Mouse (Mus musculus): Measurements from ENCODE around the gene Gng5.

DNA sequence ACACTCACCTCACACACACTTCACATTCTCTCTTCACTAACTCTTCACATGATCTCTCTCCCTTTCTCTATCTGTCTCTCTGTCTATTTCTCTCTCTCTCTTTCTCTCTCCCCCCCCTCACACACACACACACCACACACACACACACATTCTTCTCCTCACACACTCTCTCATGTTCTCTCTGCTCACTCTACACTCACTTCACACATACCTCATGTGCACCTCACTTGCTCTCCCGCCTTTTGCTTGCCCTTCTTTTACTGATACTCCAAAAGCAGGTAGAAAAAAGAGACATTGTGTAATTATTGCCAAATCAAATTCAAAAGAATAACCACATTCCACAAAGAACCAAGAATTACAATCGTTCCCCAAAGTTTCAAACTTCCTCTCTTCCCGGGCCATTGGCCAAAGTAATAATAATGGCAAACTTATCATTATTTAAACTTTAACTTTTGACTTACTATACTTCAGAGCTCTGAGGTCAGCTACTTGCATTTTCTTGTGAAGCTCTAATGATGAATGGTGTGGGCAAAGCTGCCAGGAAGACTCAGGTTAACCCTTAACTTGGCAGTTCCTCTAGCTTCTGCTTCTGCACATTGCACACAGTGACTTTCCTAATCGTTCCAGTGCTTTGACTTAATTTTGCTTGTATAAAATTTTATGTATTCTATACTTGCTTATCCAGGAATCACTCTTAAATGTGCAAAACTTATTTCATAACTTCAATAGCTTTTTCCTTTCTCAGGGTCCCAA is 41.1 kb downstream of the Gng5 start:
- TF ChIP-seq CTCF (IDR thresholded peaks at IDR 0.05; ENCODE audit: low read depth, low read length) (no peak), POLR2A (IDR thresholded peaks at IDR 0.05; ENCODE audit: borderline replicate concordance, low read depth, low read length) (no peak)
